Mouse (Mus musculus) lung, embryonic 15.5 days (tissue): Measurements from ENCODE around the gene Acbd4. TPM values are rescaled to one million over a fixed set of nuclear protein-coding genes. Genes with fewer than 3 reads are reported as not detected.

Source experiments
- ATAC-seq: fragments of 200-750 bp; cut with Nextera tagmentation; 2 replicates; pipeline ENCODE4 v1.8.0; 2017; ENCODE audit warnings: moderate number of reproducible peaks, borderline replicate concordance; ENCODE audit not compliant: low FRiP score, low TSS enrichment; ENCODE audit errors: extremely low read depth
- H3K27ac ChIP-seq: fragments of 300-500 bp; sonication (generic); 2 replicates; pipeline ENCODE4 v1.5.1; 2015; ENCODE audit warnings: moderate library complexity, mild to moderate bottlenecking, inconsistent platforms
- H3K27me3 ChIP-seq: fragments of 300-500 bp; sonication (generic); 2 replicates; pipeline ENCODE4 v1.6.1; 2015; ENCODE audit warnings: inconsistent platforms
- H3K36me3 ChIP-seq: fragments of 300-500 bp; sonication (generic); 2 replicates; pipeline ENCODE4 v1.6.1; 2015; ENCODE audit warnings: inconsistent platforms
- H3K4me1 ChIP-seq: fragments of 300-500 bp; sonication (generic); 2 replicates; pipeline ENCODE4 v1.6.1; 2015; ENCODE audit warnings: inconsistent platforms
- H3K4me2 ChIP-seq: fragments of 300-500 bp; sonication (generic); 2 replicates; pipeline ENCODE4 v1.6.1; 2015; ENCODE audit warnings: inconsistent platforms, mild to moderate bottlenecking, moderate library complexity
- H3K4me3 ChIP-seq: fragments of 300-500 bp; sonication (generic); 2 replicates; pipeline ENCODE4 v1.5.1; 2015; ENCODE audit warnings: mild to moderate bottlenecking, inconsistent platforms
- H3K9ac ChIP-seq: fragments of 300-500 bp; sonication (generic); 2 replicates; pipeline ENCODE4 v1.6.1; 2015; ENCODE audit warnings: inconsistent platforms
- H3K9me3 ChIP-seq: fragments of 300-500 bp; sonication (generic); 2 replicates; pipeline ENCODE4 v1.6.1; 2016; ENCODE audit warnings: inconsistent platforms
- WGBS: fragments of 180-500 bp; shearing (Covaris S2); methylation state at CpG from one replicate; pipeline ENCODE4 v1.1.7; 2015; 5-methylcytosine and 5-hydroxymethylcytosine counted together
- polyA plus RNA-seq: library from polyadenylated mRNA; unstranded; fragments of >200 nt; fragmentation: Nextera tagmentation; extraction: Ambion mirVana; gene quantifications from 2 replicates; pipeline ENCODE4 v1.2.1, GENCODE M21; 2015

Acbd4 gene
- polyA plus RNA-seq, 1 experiment from 2014 or later = 15.7 TPM

DNA sequence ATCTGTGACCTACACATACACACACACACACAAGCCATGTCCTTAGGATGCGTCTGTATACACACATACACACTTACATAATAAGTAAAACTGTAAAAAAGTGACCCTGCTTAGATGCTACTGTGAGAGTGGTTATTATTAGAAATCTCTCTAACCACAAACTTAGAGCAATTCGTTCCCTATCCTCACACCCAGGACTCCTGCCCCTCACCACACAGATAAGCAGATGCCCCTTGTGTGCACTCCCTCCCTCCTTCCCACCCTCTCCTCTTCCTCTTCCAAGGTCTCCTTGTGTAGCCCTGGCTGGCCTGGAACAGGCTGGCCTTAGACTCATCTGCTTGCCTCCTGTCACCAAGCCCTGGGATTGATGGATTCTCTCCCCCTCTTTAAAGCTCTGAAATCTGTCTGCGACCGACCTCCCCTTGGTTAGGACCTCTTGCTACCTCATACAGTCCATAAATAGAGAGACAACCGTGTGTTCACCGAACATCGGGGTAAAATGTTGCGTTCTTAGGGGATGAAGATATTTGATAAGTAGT, 34.6 kb downstream of the Acbd4 start:
- H3K27ac ChIP-seq = no peak overlapping the region
- 75% methylated on average over 8 of the region's 8 CpGs for WGBS
- no peak overlapping the region for H3K9ac ChIP-seq
- no peaks in the 10 kb centered on the region for H3K9me3 ChIP-seq
- H3K36me3 ChIP-seq = 0 out of 2 replicates have a peak, but pooled peaks cover 3% of the 10 kb centered on the region
- no peak overlapping the region for H3K4me2 ChIP-seq
- H3K27me3 ChIP-seq = no peaks in the 10 kb centered on the region
- H3K4me3 ChIP-seq = no peak overlapping the region
- H3K4me1 ChIP-seq = peaks cover 30% of the 10 kb centered on the region
- ATAC-seq = no peak

- H3K9me3 ChIP-seq = no peaks in the 10 kb centered on the region
- 0 out of 2 replicates have a peak, but pooled peaks cover 3% of the 10 kb centered on the region for H3K36me3 ChIP-seq
- no peak for ATAC-seq
- WGBS = 69% methylated on average over 14 of the region's 14 CpGs
- no peak overlapping the region for H3K4me2 ChIP-seq
- no peaks in the 10 kb centered on the region for H3K27me3 ChIP-seq
- peak overlapping the region; percentile 88 for H3K27ac ChIP-seq
- H3K4me3 ChIP-seq = no peak overlapping the region
- H3K4me1 ChIP-seq = peaks cover 39% of the 10 kb centered on the region
- H3K9ac ChIP-seq = no peak overlapping the region
These were observed 38.7 kb downstream of the Acbd4 start for GRCm38 (mm10) chr11:103139951-103140762.

GRCm38 (mm10) chr11:103140763-103141100, 39.2 kb downstream of the Acbd4 start:
- ATAC-seq = no peak
- WGBS = 35% methylated on average over 6 of the region's 6 CpGs

GRCm38 (mm10) chr11:103141101-103141943, 39.8 kb downstream of the Acbd4 start:
- Histone ChIP-seq H3K9me3 (no peaks in the 10 kb centered on the region), H3K4me2 (peak overlapping the region; percentile 18; the same call in 1 of the 2 replicates), H3K27ac (peak overlapping the region; percentile 88), H3K4me3 (no peak overlapping the region), H3K36me3 (0 out of 2 replicates have a peak, but pooled peaks cover 3% of the 10 kb centered on the region), H3K9ac (no peak overlapping the region; the same call in 1 of the 2 replicates), H3K4me1 (peaks cover 40% of the 10 kb centered on the region), H3K27me3 (no peaks in the 10 kb centered on the region)
- WGBS = 14% methylated on average over 10 of the region's 11 CpGs
- ATAC-seq = peak; percentile 60; the same call in 1 of the 2 replicates

More at GRCm38 (mm10) chr11:103140763-103141100, 39.2 kb downstream of the Acbd4 start:
- H3K9me3 ChIP-seq = no peaks in the 10 kb centered on the region
- no peak overlapping the region for H3K9ac ChIP-seq
- 0 out of 2 replicates have a peak, but pooled peaks cover 3% of the 10 kb centered on the region for H3K36me3 ChIP-seq
- no peaks in the 10 kb centered on the region for H3K27me3 ChIP-seq
- no peak overlapping the region for H3K4me3 ChIP-seq
- peak overlapping the region; percentile 88 for H3K27ac ChIP-seq
- no peak overlapping the region for H3K4me2 ChIP-seq
- peaks cover 40% of the 10 kb centered on the region for H3K4me1 ChIP-seq

- ATAC-seq = peak; percentile 36; the same call in 1 of the 2 replicates
- Histone ChIP-seq H3K36me3 (0 out of 2 replicates have a peak, but pooled peaks cover 3% of the 10 kb centered on the region), H3K4me2 (peak overlapping the region; percentile 45; the same call in 1 of the 2 replicates), H3K9me3 (no peaks in the 10 kb centered on the region), H3K27ac (peak overlapping the region; percentile 88), H3K9ac (no peak overlapping the region; the same call in 1 of the 2 replicates), H3K27me3 (no peaks in the 10 kb centered on the region), H3K4me3 (no peak overlapping the region), H3K4me1 (peaks cover 40% of the 10 kb centered on the region)
- WGBS = 27% methylated on average over 1 of the region's 1 CpGs
These were observed 40.4 kb downstream of the Acbd4 start for GRCm38 (mm10) chr11:103141944-103142255.

GRCm38 (mm10) chr11:103142441-103143182, 41.1 kb downstream of the Acbd4 start:
- Histone ChIP-seq H3K27ac (peak overlapping the region; percentile 88), H3K9me3 (no peaks in the 10 kb centered on the region), H3K27me3 (no peaks in the 10 kb centered on the region), H3K4me3 (peak overlapping the region; percentile 24), H3K4me2 (peak overlapping the region; percentile 45), H3K9ac (peak overlapping the region; percentile 1; the same call in 1 of the 2 replicates), H3K36me3 (0 out of 2 replicates have a peak, but pooled peaks cover 3% of the 10 kb centered on the region), H3K4me1 (peaks cover 40% of the 10 kb centered on the region)
- peak; percentile 66 for ATAC-seq
- WGBS = 24% methylated on average over 8 of the region's 8 CpGs

DNA sequence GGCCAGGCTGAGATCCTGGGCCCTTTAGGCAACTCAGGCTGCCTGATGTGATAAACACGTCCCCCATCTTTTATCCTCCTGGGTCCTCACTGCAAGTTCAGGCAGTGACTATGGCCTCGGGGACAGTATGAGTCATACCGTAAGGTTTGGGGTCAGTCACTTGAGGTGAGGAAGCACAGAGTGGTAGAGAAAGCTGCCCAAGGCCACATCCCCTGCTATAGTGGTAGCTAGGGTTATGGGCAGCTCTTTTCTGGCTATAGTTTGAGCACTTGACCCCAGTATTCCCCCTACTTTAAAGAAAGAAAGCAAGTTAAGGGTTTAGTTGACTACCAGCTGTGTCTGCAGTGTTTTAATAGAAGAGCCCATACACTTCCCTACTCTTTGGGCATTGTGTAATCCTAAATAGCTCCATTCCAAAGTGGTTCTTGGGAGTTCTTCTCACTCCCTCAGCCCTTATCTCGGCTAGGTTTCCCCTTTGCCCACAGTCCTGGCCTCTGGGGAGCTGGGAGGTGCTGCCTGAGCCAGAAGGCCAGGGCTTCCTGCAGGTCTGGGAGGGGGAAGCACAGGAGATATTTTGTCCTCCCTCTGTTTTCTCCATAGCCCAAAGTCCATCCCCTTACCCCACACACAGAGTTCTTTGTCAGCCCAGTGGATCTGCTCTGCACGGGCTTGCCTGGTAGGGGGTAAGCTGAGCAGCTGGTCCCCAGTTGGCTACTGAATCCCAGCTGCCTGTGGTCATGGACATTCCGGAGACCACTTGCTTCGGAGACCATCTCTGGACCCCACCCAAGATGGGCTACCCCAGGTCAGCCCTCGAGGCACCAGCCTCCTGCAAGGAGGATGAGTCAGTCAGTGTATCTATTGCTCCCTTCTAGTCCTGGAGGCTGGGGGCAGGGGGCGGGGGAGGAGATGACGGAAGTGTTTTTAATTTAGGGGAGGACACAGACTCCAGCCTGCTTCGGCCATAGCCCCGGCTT, 43.1 kb downstream of the Acbd4 start:
- peaks cover 40% of the 10 kb centered on the region for H3K4me1 ChIP-seq
- no peak overlapping the region for H3K4me2 ChIP-seq
- no peak overlapping the region for H3K9ac ChIP-seq
- 40% methylated on average over 12 of the region's 12 CpGs for WGBS
- no peaks in the 10 kb centered on the region for H3K9me3 ChIP-seq
- no peaks in the 10 kb centered on the region for H3K36me3 ChIP-seq
- no peak overlapping the region for H3K4me3 ChIP-seq
- H3K27ac ChIP-seq = no peak overlapping the region
- H3K27me3 ChIP-seq = no peaks in the 10 kb centered on the region
- ATAC-seq = no peak

DNA sequence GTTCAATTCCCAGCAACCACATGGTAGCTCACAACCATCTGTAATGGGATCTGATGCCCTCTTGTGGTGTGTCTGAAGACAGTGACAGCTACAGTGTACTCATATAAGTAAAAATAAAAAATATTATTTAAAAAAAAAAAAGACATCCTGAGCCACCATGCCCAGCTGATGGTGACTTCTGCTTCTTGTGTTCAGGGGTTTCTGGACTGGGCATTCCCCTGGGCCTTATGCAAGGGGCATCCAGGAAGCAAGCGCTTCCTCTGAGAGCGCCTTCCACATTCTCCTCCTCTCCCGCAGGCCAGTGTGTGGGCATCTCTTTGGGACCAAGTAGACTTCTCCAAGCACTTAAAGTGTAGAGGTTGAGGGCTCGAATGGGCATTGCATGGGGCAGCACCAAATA, 44.9 kb downstream of the Acbd4 start:
- H3K36me3 ChIP-seq = no peaks in the 10 kb centered on the region
- peaks cover 27% of the 10 kb centered on the region for H3K4me1 ChIP-seq
- 84% methylated on average over 4 of the region's 4 CpGs for WGBS
- ATAC-seq = no peak
- H3K4me3 ChIP-seq = no peak overlapping the region
- no peak overlapping the region for H3K9ac ChIP-seq
- H3K27ac ChIP-seq = no peak overlapping the region
- no peaks in the 10 kb centered on the region for H3K27me3 ChIP-seq
- H3K9me3 ChIP-seq = no peaks in the 10 kb centered on the region
- no peak overlapping the region for H3K4me2 ChIP-seq

DNA sequence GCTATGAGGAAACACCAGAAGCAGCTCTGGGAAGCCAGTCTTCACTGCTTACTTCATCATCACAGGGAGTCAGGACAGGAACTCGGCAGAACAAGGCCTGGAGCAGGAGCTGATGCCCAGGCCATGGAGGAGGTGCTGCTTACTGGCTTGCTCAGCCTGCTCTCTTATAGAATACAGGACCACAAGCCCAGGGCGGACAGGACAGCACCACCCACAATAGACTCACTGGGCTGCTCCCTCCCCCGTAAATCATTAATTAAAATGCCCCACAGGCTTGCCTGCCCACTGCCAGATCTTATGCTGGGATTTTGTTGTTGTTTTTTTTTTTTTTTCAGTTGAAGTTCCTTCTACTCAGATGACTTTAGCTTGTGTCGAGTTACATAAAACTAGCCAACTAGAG, 46.3 kb downstream of the Acbd4 start:
- Histone ChIP-seq H3K9me3 (no peaks in the 10 kb centered on the region), H3K9ac (no peak overlapping the region), H3K27ac (no peak overlapping the region), H3K4me3 (no peak overlapping the region), H3K4me1 (peaks cover 13% of the 10 kb centered on the region), H3K27me3 (no peaks in the 10 kb centered on the region), H3K36me3 (no peaks in the 10 kb centered on the region), H3K4me2 (no peak overlapping the region)
- WGBS = 70% methylated on average over 4 of the region's 4 CpGs
- ATAC-seq = no peak

- no peak for ATAC-seq
- Histone ChIP-seq H3K4me2 (no peak overlapping the region), H3K27ac (no peak overlapping the region), H3K4me1 (0 out of 2 replicates have a peak, but pooled peaks cover 5% of the 10 kb centered on the region), H3K4me3 (no peak overlapping the region), H3K36me3 (no peaks in the 10 kb centered on the region), H3K27me3 (no peaks in the 10 kb centered on the region), H3K9me3 (no peaks in the 10 kb centered on the region), H3K9ac (no peak overlapping the region)
- WGBS = 94% methylated on average over 4 of the region's 4 CpGs
These were observed 48.3 kb downstream of the Acbd4 start for GRCm38 (mm10) chr11:103149771-103150170.
